ENCODE assay signal across 7 mouse cellular contexts in the genomic region with DNA sequence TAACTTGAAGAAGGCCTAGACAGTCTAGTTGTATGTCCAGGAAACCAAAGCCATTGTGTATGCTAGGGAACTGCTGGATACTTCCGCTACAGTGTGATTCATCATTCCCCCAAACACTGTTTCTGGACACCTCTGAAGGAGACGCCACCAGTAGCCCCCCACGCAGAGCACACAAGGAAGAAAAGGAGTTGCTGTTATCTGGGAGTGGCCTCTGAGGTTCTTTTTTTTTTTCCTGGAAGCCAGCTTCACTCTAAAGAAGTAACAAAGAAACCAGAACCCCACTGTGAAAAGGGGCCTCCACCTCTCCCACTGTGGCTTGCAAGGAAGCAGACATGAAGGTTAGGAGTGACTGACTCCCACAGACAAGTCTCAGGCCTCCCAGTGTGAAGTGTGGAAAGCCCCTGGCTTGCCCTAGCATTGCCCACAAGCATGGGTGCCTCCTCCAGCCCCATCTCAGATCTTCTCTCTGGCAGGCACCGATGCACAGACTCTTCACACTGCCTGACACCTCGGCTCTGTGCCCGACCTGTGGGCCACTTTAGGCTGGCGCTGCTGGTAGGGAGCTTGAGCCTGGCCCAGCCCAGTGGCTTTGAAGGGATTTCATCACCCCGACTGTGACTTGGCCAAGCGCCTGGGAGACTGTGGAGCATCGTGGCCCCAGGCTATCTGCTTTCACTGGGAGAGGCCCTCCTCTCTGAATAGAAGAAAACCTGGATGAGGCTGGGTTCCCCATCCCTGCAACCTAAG.
DNase-seq lines count a peak whose midpoint lies in the region; ATAC-seq and TF ChIP-seq lines count a peak whose summit lies in the region.

No protein-coding gene starts in this region.

- no peaks in the 10 kb centered on the region for H3K27me3 ChIP-seq in embryonic facial prominence, embryonic 14.5 days (replicated peaks; ENCODE audit: control insufficient read depth, insufficient read depth, low read length)
- H3K27me3 ChIP-seq in heart, embryonic 11.5 days (ENCODE audit: control insufficient read depth, insufficient read depth, low read length) = no peaks in the 10 kb centered on the region
- no peaks in the 10 kb centered on the region for H3K27me3 ChIP-seq in myocyte (ENCODE audit: control insufficient read depth, insufficient read depth, insufficient read length)

- no peak overlapping the region for H3K4me2 ChIP-seq in embryonic facial prominence, embryonic 14.5 days (ENCODE audit: low read depth, low read length)
- peak overlapping the region; percentile 32 for H3K4me2 ChIP-seq in heart, embryonic 11.5 days
- peak overlapping the region; percentile 60 for H3K4me2 ChIP-seq in myocyte (ENCODE audit: low read depth)

- H3ac ChIP-seq in myocyte (ENCODE audit: control insufficient read depth, insufficient read length) = no peak overlapping the region

- WGBS in embryonic facial prominence, embryonic 14.5 days = 21% methylated on average over 10 of the region's 10 CpGs
- WGBS in heart, embryonic 11.5 days (ENCODE audit: insufficient replicate concordance) = 13% methylated on average over 10 of the region's 10 CpGs

- no peaks in the 10 kb centered on the region for H3K79me2 ChIP-seq in myocyte (ENCODE audit: control insufficient read depth, insufficient read depth)

- ATAC-seq in embryonic facial prominence, embryonic 14.5 days (ENCODE audit: low read depth) = peak; percentile 84
- ATAC-seq in heart, embryonic 11.5 days (replicated peaks; ENCODE audit: insufficient number of reproducible peaks, low FRiP score, low TSS enrichment) = peak; percentile 42; the same call in 1 of the 2 replicates

- no peak overlapping the region for H3K4me3 ChIP-seq in embryonic facial prominence, embryonic 14.5 days (ENCODE audit: low read depth, low read length)
- no peak overlapping the region for H3K4me3 ChIP-seq in heart, embryonic 11.5 days (ENCODE audit: low read depth, low read length)
- H3K4me3 ChIP-seq in myocyte = no peak overlapping the region

- TF ChIP-seq POLR2A in myocyte (IDR thresholded peaks at IDR 0.05; ENCODE audit: insufficient read length, low read depth) = peak; percentile 52

- no peaks in the 10 kb centered on the region for H3K9me3 ChIP-seq in embryonic facial prominence, embryonic 14.5 days (ENCODE audit: control insufficient read depth, low read length)
- no peaks in the 10 kb centered on the region for H3K9me3 ChIP-seq in heart, embryonic 11.5 days (replicated peaks; ENCODE audit: control insufficient read depth, low read length)

- H3K27ac ChIP-seq in embryonic facial prominence, embryonic 14.5 days (replicated peaks; ENCODE audit: low read depth, low read length) = peak overlapping the region; percentile 64
- H3K27ac ChIP-seq in heart, embryonic 11.5 days (ENCODE audit: low read depth, low read length) = peak overlapping the region; percentile 54; the same call in 1 of the 2 replicates

- peak; percentile 80 for DNase-seq in MN1 (ENCODE audit: low spot score)
- peak; percentile 18 to 58 for DNase-seq in adrenal gland, adult 18-20 months (ENCODE audit: low spot score in 2 of 2)
- peak; percentile 88 for DNase-seq in embryonic facial prominence, embryonic 14.5 days (ENCODE audit: low spot score)
- DNase-seq in kidney, postnatal 4 days = peak; percentile 53 to 66
- no peak for DNase-seq in layer of hippocampus, postnatal 25 days (ENCODE audit: extremely low spot score in 1 of 2, low spot score in 1 of 2)

- H3K36me3 ChIP-seq in embryonic facial prominence, embryonic 14.5 days (ENCODE audit: control insufficient read depth, insufficient read depth, low read length) = no peaks in the 10 kb centered on the region
- H3K36me3 ChIP-seq in heart, embryonic 11.5 days (ENCODE audit: control insufficient read depth, insufficient read depth, low read length) = no peaks in the 10 kb centered on the region
- H3K36me3 ChIP-seq in myocyte (ENCODE audit: control insufficient read depth, insufficient read depth) = no peaks in the 10 kb centered on the region

- H3K4me1 ChIP-seq in embryonic facial prominence, embryonic 14.5 days (ENCODE audit: control insufficient read depth, insufficient read depth, low read length) = peaks cover 31% of the 10 kb centered on the region
- peaks cover 40% of the 10 kb centered on the region for H3K4me1 ChIP-seq in heart, embryonic 11.5 days (ENCODE audit: control insufficient read depth, insufficient read depth, low read length)

- no peak overlapping the region for H3K9ac ChIP-seq in embryonic facial prominence, embryonic 14.5 days (ENCODE audit: low read depth, low read length)
- 0 out of 2 replicates have a peak overlapping the region, but pooled peaks have one; percentile 56 for H3K9ac ChIP-seq in heart, embryonic 11.5 days (ENCODE audit: low read depth, low read length)

TF ChIP-seq in myocyte, 11 proteins besides CTCF, POLR2A, EP300 and RAD21:
- TF ChIP-seq CEBPB (IDR thresholded peaks at IDR 0.05; ENCODE audit: insufficient read depth, poor library complexity, severe bottlenecking) (peak; percentile 87), REST (IDR thresholded peaks at IDR 0.05; ENCODE audit: insufficient read depth, insufficient read length) (no peak), TCF3 (IDR thresholded peaks at IDR 0.05; ENCODE audit: insufficient read length, low read depth) (no peak), SRF (IDR thresholded peaks at IDR 0.05; ENCODE audit: control insufficient read depth, insufficient read length, low read depth) (no peak), E2F4 (IDR thresholded peaks at IDR 0.05; ENCODE audit: insufficient read depth) (no peak), MAX (IDR thresholded peaks at IDR 0.05; ENCODE audit: low read depth) (no peak), USF1 (IDR thresholded peaks at IDR 0.05; ENCODE audit: low read depth) (no peak), MYOG (IDR thresholded peaks at IDR 0.05; ENCODE audit: control insufficient read depth in 1 of 3, insufficient read depth in 1 of 3, insufficient read length in 2 of 3, low read depth in 2 of 3) (peak in 1 of 3 experiments; percentile 45), TCF12 (IDR thresholded peaks at IDR 0.05; ENCODE audit: insufficient read depth, poor library complexity, severe bottlenecking) (no peak), MYOD1 (IDR thresholded peaks at IDR 0.05; ENCODE audit: control insufficient read depth in 1 of 3, insufficient read length in 2 of 3, low read depth in 2 of 3) (peak in 2 of 3 experiments; percentile 14 to 54), POLR2AphosphoS2 (IDR thresholded peaks at IDR 0.05; ENCODE audit: insufficient read length, low read depth) (no peak)
TF ChIP-seq in myocyte: peak in this region for 3.

Comparison
In these comparisons a context has a peak if more than half of its experiments do, and no peak if none do; other contexts are left out.
1. DNase-seq: peak in MN1 (single experiment), adrenal gland, adult 18-20 months (2 of 2), embryonic facial prominence, embryonic 14.5 days (single experiment) and kidney, postnatal 4 days (2 of 2); none in layer of hippocampus, postnatal 25 days (0 of 2).